Mouse (Mus musculus): ENCODE data around the gene Prrt2. TPM values are rescaled to one million over a fixed set of nuclear protein-coding genes. Genes with fewer than 3 reads are reported as not detected.
A peak's percentile ranks its signal among the peaks of the same experiment; 100 is the strongest.

Prrt2 gene
- polyA plus RNA-seq, 1 experiment from 2014 or later, result 22.0 TPM

GRCm38 (mm10) chr7:127025556-127026160 lies 4.6 kb upstream of the Prrt2 start:
- Histone ChIP-seq H3K27ac (replicated peaks) (peak overlapping the region; percentile 100), H3K27me3 (no peaks in the 10 kb centered on the region), H3K4me2 (peak overlapping the region; percentile 99), H3K9me3 (no peaks in the 10 kb centered on the region), H3K4me1 (replicated peaks) (peaks cover 57% of the 10 kb centered on the region), H3K4me3 (peak overlapping the region; percentile 97), H3K9ac (peak overlapping the region; percentile 100), H3K36me3 (peaks cover 28% of the 10 kb centered on the region)
- under 1% methylated on average over 63 of the region's 65 CpGs for WGBS
- ATAC-seq (ENCODE audit: low read depth), result no peak

DNA sequence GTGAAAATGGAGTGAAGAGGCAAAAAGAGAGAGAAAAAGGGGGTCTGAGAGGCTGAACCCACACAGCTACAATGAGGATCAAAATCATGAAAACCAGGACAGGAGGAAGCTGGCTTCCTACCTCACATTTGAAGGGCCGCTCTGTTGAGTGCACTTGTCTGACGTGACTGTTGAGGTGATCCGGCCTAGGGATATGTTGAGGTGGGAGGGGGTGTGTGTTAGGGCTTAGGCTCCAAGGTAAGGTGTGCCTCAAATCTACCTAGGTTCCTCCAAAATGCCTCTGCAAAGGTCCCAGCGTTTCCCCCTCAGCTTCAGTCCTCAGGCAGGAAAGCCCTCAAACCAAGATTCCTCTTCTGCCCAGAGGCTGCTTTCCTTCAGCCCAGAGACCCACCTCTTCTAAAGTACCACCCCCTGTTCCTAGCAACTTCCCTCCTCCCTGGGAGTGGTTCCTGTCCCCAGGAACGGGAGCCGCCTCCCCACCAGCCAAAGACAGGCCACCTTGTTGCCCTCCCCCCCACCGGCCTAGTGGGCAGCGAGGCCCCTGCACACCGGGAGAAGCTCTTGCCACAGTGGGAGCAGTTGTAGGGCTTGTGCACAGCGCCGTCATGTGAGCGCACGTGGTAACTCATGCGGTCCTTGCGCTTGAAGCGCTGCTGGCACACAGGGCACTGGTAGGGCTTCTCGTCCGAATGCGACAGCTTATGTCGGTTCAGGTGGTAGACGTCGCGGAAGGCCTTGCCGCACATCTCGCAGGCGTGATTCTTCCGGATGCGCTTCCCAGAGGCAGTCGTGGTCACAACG lies 3.9 kb upstream of the Prrt2 start:
- under 1% methylated on average over 30 of the region's 30 CpGs for WGBS
- peak overlapping the region; percentile 100 for H3K27ac ChIP-seq (replicated peaks)
- H3K9ac ChIP-seq, result peak overlapping the region; percentile 100
- peaks cover 28% of the 10 kb centered on the region for H3K36me3 ChIP-seq
- H3K9me3 ChIP-seq, result no peaks in the 10 kb centered on the region
- peak overlapping the region; percentile 99 for H3K4me2 ChIP-seq
- peak; percentile 47 for ATAC-seq (ENCODE audit: low read depth)
- H3K4me1 ChIP-seq (replicated peaks), result peaks cover 64% of the 10 kb centered on the region
- no peaks in the 10 kb centered on the region for H3K27me3 ChIP-seq
- peak overlapping the region; percentile 97 for H3K4me3 ChIP-seq

- no peak for ATAC-seq (ENCODE audit: low read depth)
- peaks cover 73% of the 10 kb centered on the region for H3K4me1 ChIP-seq (replicated peaks)
- peak overlapping the region; percentile 100 for H3K27ac ChIP-seq (replicated peaks)
- peak overlapping the region; percentile 99 for H3K4me2 ChIP-seq
- 27% methylated on average over 19 of the region's 19 CpGs for WGBS
- peak overlapping the region; percentile 97 for H3K4me3 ChIP-seq
- H3K27me3 ChIP-seq, result no peaks in the 10 kb centered on the region
- no peaks in the 10 kb centered on the region for H3K9me3 ChIP-seq
- H3K36me3 ChIP-seq, result peaks cover 28% of the 10 kb centered on the region
- peak overlapping the region; percentile 100 for H3K9ac ChIP-seq
Observed at GRCm38 (mm10) chr7:127023896-127024690, 3.1 kb upstream of the Prrt2 start.

DNA sequence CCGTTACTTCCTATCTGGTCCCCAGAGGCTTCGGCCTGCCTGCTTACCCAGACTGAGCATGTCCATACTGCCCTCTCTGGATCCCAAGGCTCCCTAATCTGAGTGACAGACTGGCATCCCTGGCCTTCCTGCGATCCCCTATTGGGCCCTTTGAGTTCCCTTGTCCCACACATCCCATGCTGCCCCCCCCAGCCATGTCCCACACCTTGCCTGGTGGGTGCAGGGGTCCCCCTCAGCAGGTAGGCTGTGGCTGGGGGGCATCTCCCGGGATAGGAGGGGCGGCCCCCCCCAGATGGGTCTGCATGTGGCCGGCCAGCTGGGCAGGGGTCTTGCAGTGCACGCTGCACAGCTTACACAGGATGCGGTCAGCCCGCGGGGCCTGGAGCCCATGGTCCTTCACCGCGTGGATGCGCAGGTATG lies 2.3 kb upstream of the Prrt2 start:
- Histone ChIP-seq H3K4me3 (peak overlapping the region; percentile 97), H3K27me3 (no peaks in the 10 kb centered on the region), H3K36me3 (peaks cover 28% of the 10 kb centered on the region), H3K4me2 (peak overlapping the region; percentile 99), H3K4me1 (replicated peaks) (peaks cover 76% of the 10 kb centered on the region), H3K9ac (peak overlapping the region; percentile 100), H3K9me3 (no peaks in the 10 kb centered on the region), H3K27ac (replicated peaks) (peak overlapping the region; percentile 100)
- no peak for ATAC-seq (ENCODE audit: low read depth)
- 84% methylated on average over 13 of the region's 13 CpGs for WGBS

DNA sequence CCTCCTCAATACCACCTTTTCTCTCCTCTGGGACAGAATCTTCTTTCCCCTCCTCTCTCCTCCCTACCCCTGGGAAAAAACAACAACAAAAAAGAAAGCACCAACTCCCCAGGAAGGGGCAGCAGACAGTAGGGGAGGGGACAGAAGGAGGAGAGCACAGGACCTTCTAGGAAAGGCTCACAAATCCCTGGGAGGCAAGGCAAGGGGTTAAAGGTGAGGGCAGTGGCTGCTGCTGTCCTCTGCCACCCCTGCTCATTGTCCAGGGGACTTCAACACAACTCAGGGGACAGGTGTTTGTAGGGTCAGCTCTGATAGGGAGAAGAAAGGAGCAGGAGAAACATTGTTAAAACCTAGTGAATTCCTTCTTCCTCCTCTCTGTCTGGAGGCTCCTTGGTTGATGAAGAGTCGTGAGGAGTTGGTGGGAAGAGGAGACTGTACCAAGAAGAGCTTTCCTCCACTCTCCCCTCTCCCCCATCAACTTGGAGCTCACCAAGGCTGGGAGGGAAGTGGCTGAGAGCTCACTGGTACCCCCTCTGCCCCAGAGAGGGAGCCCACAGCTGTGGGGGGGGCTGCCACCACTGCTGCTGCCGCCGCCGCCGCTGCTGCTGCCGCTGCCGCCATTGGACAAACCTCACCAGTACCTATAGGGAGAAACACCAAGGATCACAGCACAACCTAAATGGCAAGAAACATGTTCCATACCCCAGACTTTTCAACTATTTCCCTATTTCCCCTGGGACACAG lies 1.7 kb upstream of the Prrt2 start:
- H3K9ac ChIP-seq, result peak overlapping the region; percentile 100
- H3K9me3 ChIP-seq, result no peaks in the 10 kb centered on the region
- peaks cover 76% of the 10 kb centered on the region for H3K4me1 ChIP-seq (replicated peaks)
- no peak for ATAC-seq (ENCODE audit: low read depth)
- peak overlapping the region; percentile 97; the same call in 1 of the 2 replicates for H3K4me3 ChIP-seq
- WGBS, result 81% methylated on average over 7 of the region's 7 CpGs
- H3K4me2 ChIP-seq, result peak overlapping the region; percentile 99
- no peaks in the 10 kb centered on the region for H3K27me3 ChIP-seq
- peak overlapping the region; percentile 100 for H3K27ac ChIP-seq (replicated peaks)
- H3K36me3 ChIP-seq, result peaks cover 28% of the 10 kb centered on the region

GRCm38 (mm10) chr7:127021563-127022527 lies 834 bp upstream of the Prrt2 start:
- Histone ChIP-seq H3K27me3 (no peaks in the 10 kb centered on the region), H3K9ac (peak overlapping the region; percentile 82), H3K9me3 (no peaks in the 10 kb centered on the region), H3K4me1 (replicated peaks) (peaks cover 80% of the 10 kb centered on the region), H3K27ac (replicated peaks) (peak overlapping the region; percentile 78), H3K4me3 (peak overlapping the region; percentile 54), H3K36me3 (peaks cover 28% of the 10 kb centered on the region), H3K4me2 (peak overlapping the region; percentile 71)
- no peak for ATAC-seq (ENCODE audit: low read depth)
- whole genome bisulfite sequencing, result 42% methylated on average over 5 of the region's 5 CpGs

DNA sequence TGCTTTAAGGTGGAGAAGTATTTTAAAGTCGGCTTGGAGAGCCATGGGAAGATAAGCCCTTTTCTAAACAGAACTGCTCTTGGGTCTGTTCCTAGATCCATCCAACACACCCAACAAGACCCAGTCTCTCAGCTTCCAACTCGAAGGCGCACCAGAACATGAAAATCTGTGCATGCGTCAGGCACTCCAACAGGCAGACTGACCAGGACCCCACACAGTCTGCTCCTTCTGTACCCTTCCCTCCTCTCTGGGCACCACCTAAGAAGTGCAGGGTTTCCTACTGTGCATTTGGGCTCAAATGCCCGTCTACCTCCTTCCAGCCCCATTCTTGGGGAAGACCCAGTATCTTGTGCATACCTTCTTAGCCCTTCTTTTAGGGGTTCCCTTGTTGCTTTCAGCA lies 520 bp downstream of the Prrt2 start:
- Histone ChIP-seq H3K27ac (replicated peaks) (peak overlapping the region; percentile 78), H3K4me3 (peak overlapping the region; percentile 54), H3K4me1 (replicated peaks) (peaks cover 87% of the 10 kb centered on the region), H3K9me3 (no peaks in the 10 kb centered on the region), H3K36me3 (peaks cover 31% of the 10 kb centered on the region), H3K4me2 (peak overlapping the region; percentile 71), H3K27me3 (no peaks in the 10 kb centered on the region), H3K9ac (peak overlapping the region; percentile 82)
- WGBS, result 43% methylated on average over 5 of the region's 5 CpGs
- no peak for ATAC-seq (ENCODE audit: low read depth)

GRCm38 (mm10) chr7:127020031-127020430 lies 980 bp downstream of the Prrt2 start:
- WGBS, result 64% methylated on average over 3 of the region's 3 CpGs

GRCm38 (mm10) chr7:127019306-127019960 lies 1.6 kb downstream of the Prrt2 start:
- peak overlapping the region; percentile 82 for H3K9ac ChIP-seq
- H3K4me2 ChIP-seq, result peak overlapping the region; percentile 71
- WGBS, result 81% methylated on average over 14 of the region's 14 CpGs
- peak overlapping the region; percentile 54 for H3K4me3 ChIP-seq
- H3K27ac ChIP-seq (replicated peaks), result no peak overlapping the region
- ATAC-seq (ENCODE audit: low read depth), result no peak
- H3K27me3 ChIP-seq, result no peaks in the 10 kb centered on the region
- H3K4me1 ChIP-seq (replicated peaks), result peaks cover 90% of the 10 kb centered on the region
- peaks cover 40% of the 10 kb centered on the region for H3K36me3 ChIP-seq
- no peaks in the 10 kb centered on the region for H3K9me3 ChIP-seq

More at GRCm38 (mm10) chr7:127020031-127020430, 980 bp downstream of the Prrt2 start:
- Histone ChIP-seq H3K27me3 (no peaks in the 10 kb centered on the region), H3K27ac (replicated peaks) (no peak overlapping the region), H3K4me2 (peak overlapping the region; percentile 71), H3K4me1 (replicated peaks) (peaks cover 90% of the 10 kb centered on the region), H3K4me3 (peak overlapping the region; percentile 54), H3K9ac (peak overlapping the region; percentile 82), H3K36me3 (peaks cover 36% of the 10 kb centered on the region), H3K9me3 (no peaks in the 10 kb centered on the region)
- no peak for ATAC-seq (ENCODE audit: low read depth)
